Mouse (Mus musculus): ENCODE results near the gene Ppp1r3g.

GRCm38 (mm10) chr13:35982985-35983384, 24.3 kb downstream of the Ppp1r3g start:
- TF ChIP-seq CTCF (IDR thresholded peaks at IDR 0.05; ENCODE audit: low read depth) (no peak), EP300 (IDR thresholded peaks at IDR 0.05; ENCODE audit: low read depth) (no peak)
